8 mouse cellular contexts compared by ENCODE assay signal in the genomic region with DNA sequence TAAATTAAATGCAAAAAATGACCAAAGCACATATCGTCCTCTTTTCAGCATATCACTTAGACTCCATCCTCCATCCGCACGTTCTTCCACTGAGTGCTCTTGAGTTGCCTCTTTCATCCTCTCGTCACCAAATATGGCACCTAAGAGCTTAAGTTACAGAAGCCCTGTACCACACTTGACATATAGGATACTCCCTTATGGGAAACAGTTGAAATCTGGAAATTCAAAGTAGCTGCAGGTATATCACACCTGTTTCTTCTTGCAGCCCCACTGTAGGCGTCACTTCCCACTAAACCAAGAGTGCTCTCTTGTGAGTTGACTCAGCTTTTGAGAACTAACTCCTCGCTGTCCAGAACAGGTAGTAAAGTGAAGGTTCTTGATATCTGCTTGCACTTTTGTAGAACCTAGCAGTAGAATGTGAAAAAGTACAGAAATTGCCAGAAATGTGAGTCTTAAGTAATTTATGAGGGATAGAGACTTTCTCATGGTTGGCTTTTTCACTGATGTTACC. TPM values are rescaled to one million over a fixed set of nuclear protein-coding genes. Genes with fewer than 3 reads are reported as not detected.
A peak's percentile ranks its signal among the peaks of the same experiment; 100 is the strongest.
DNase-seq lines count a peak whose midpoint lies in the region; ATAC-seq and TF ChIP-seq lines count a peak whose summit lies in the region.

No protein-coding gene starts in this region.

- WGBS in lung, embryonic 15.5 days: 60% methylated on average over 6 of the region's 6 CpGs
- WGBS in lung, adult 2 months: 62% methylated on average over 6 of the region's 6 CpGs
- 84% methylated on average over 6 of the region's 6 CpGs for WGBS in forebrain, embryonic 12.5 days
- WGBS in limb, embryonic 12.5 days: 82% methylated on average over 6 of the region's 6 CpGs
- 87% methylated on average over 6 of the region's 6 CpGs for WGBS in neural tube, embryonic 14.5 days

- peak overlapping the region; percentile 88; the same call in 1 of the 2 replicates for H3K4me3 ChIP-seq in lung, embryonic 15.5 days
- H3K4me3 ChIP-seq in lung, adult 2 months (replicated peaks; ENCODE audit: extremely low read depth, low read depth, low read length): no peak overlapping the region
- H3K4me3 ChIP-seq in forebrain, embryonic 12.5 days (replicated peaks): 0 out of 2 replicates have a peak overlapping the region, but pooled peaks have one; percentile 88
- 0 out of 2 replicates have a peak overlapping the region, but pooled peaks have one; percentile 4 for H3K4me3 ChIP-seq in limb, embryonic 12.5 days (replicated peaks)
- peak overlapping the region; percentile 98; the same call in 1 of the 2 replicates for H3K4me3 ChIP-seq in neural tube, embryonic 14.5 days (ENCODE audit: low read depth, low read length)

- H3K36me3 ChIP-seq in lung, embryonic 15.5 days: 0 out of 2 replicates have a peak, but pooled peaks cover 2% of the 10 kb centered on the region
- H3K36me3 ChIP-seq in forebrain, embryonic 12.5 days (replicated peaks): peaks cover 8% of the 10 kb centered on the region
- peaks cover 23% of the 10 kb centered on the region for H3K36me3 ChIP-seq in limb, embryonic 12.5 days
- H3K36me3 ChIP-seq in neural tube, embryonic 14.5 days (ENCODE audit: control insufficient read depth, insufficient read depth, low read length): no peaks in the 10 kb centered on the region

- no peak for ATAC-seq in lung, embryonic 15.5 days (ENCODE audit: borderline replicate concordance, extremely low read depth, low FRiP score, low TSS enrichment)
- ATAC-seq in forebrain, embryonic 12.5 days (ENCODE audit: low FRiP score): no peak
- no peak for ATAC-seq in limb, embryonic 12.5 days (ENCODE audit: insufficient number of reproducible peaks, insufficient read depth, low FRiP score, low TSS enrichment, low read depth)
- no peak for ATAC-seq in neural tube, embryonic 14.5 days (ENCODE audit: low read depth)

- TF ChIP-seq CTCF in lung, adult 2 months (IDR thresholded peaks at IDR 0.05; ENCODE audit: insufficient read depth, low read length): no peak

- DNase-seq in lung, adult 2 months: no peak
- no peak for DNase-seq in urinary bladder, postnatal 14 days (ENCODE audit: low spot score)
- no peak for DNase-seq in ovary, postnatal 36 days (ENCODE audit: low spot score)
- DNase-seq in MN1 (ENCODE audit: low spot score): no peak

- no peak for TF ChIP-seq POLR2A in lung, adult 2 months (IDR thresholded peaks at IDR 0.05; ENCODE audit: borderline replicate concordance, extremely low read depth, low read depth, low read length)

- H3K4me1 ChIP-seq in lung, embryonic 15.5 days: peaks cover 13% of the 10 kb centered on the region
- peaks cover 12% of the 10 kb centered on the region for H3K4me1 ChIP-seq in lung, adult 2 months (ENCODE audit: control insufficient read depth, insufficient read depth, low read length)
- peaks cover 23% of the 10 kb centered on the region for H3K4me1 ChIP-seq in forebrain, embryonic 12.5 days
- H3K4me1 ChIP-seq in limb, embryonic 12.5 days (replicated peaks): peaks cover 11% of the 10 kb centered on the region
- H3K4me1 ChIP-seq in neural tube, embryonic 14.5 days (ENCODE audit: control insufficient read depth, insufficient read depth, low read length): peaks cover 16% of the 10 kb centered on the region

- no peaks in the 10 kb centered on the region for H3K27me3 ChIP-seq in lung, embryonic 15.5 days
- H3K27me3 ChIP-seq in forebrain, embryonic 12.5 days: no peaks in the 10 kb centered on the region
- H3K27me3 ChIP-seq in limb, embryonic 12.5 days: no peaks in the 10 kb centered on the region
- no peaks in the 10 kb centered on the region; the same call in 1 of the 2 replicates for H3K27me3 ChIP-seq in neural tube, embryonic 14.5 days (ENCODE audit: control insufficient read depth, insufficient read depth, low read length)

- H3K9me3 ChIP-seq in lung, embryonic 15.5 days: no peaks in the 10 kb centered on the region
- H3K9me3 ChIP-seq in forebrain, embryonic 12.5 days: no peaks in the 10 kb centered on the region
- no peaks in the 10 kb centered on the region for H3K9me3 ChIP-seq in limb, embryonic 12.5 days
- no peaks in the 10 kb centered on the region for H3K9me3 ChIP-seq in neural tube, embryonic 14.5 days (ENCODE audit: control insufficient read depth, low read length)

- no peak overlapping the region; the same call in 1 of the 2 replicates for H3K27ac ChIP-seq in lung, embryonic 15.5 days
- no peak overlapping the region for H3K27ac ChIP-seq in forebrain, embryonic 12.5 days
- no peak overlapping the region for H3K27ac ChIP-seq in limb, embryonic 12.5 days
- no peak overlapping the region for H3K27ac ChIP-seq in neural tube, embryonic 14.5 days (ENCODE audit: low read depth, low read length)

- H3K4me2 ChIP-seq in lung, embryonic 15.5 days: peak overlapping the region; percentile 82
- H3K4me2 ChIP-seq in forebrain, embryonic 12.5 days: peak overlapping the region; percentile 79
- H3K4me2 ChIP-seq in limb, embryonic 12.5 days: peak overlapping the region; percentile 74
- no peak overlapping the region for H3K4me2 ChIP-seq in neural tube, embryonic 14.5 days (ENCODE audit: low read depth, low read length)

- no peak overlapping the region for H3K9ac ChIP-seq in lung, embryonic 15.5 days
- H3K9ac ChIP-seq in forebrain, embryonic 12.5 days: no peak overlapping the region
- no peak overlapping the region for H3K9ac ChIP-seq in limb, embryonic 12.5 days (replicated peaks)
- H3K9ac ChIP-seq in neural tube, embryonic 14.5 days (replicated peaks; ENCODE audit: low read depth, low read length): no peak overlapping the region

RNA-seq across cellular contexts. Expression of gene Zfp62, which starts 2.0 kb away (rescaled TPM):
- 37.6 and 40.3 TPM in 2 replicates for polyA plus RNA-seq in lung, embryonic 15.5 days (2015; fragmentation: Nextera tagmentation; extraction: Ambion mirVana)
- 1.5 and 3.0 TPM in 2 replicates for polyA plus RNA-seq in lung, adult 2 months (2012; rRNA removed)
- 60.5 and 63.3 TPM in 2 replicates for polyA plus RNA-seq in forebrain, embryonic 12.5 days (2016; fragmentation: Nextera tagmentation; extraction: Ambion mirVana)
- polyA plus RNA-seq in limb, embryonic 12.5 days (2016; fragmentation: Nextera tagmentation; extraction: Ambion mirVana): 50.4 and 58.5 TPM in 2 replicates
- polyA plus RNA-seq in neural tube, embryonic 14.5 days (2014; fragmentation: Nextera tagmentation; extraction: Ambion mirVana): 49.6 and 54.4 TPM in 2 replicates

RNA-seq across cellular contexts. Expression of gene Btnl9, which starts 18.2 kb away (rescaled TPM):
- 0.48 and 1.1 TPM in 2 replicates for polyA plus RNA-seq in lung, embryonic 15.5 days (2015; fragmentation: Nextera tagmentation; extraction: Ambion mirVana)
- polyA plus RNA-seq in lung, adult 2 months (2012; rRNA removed): 1.6 and 2.1 TPM in 2 replicates
- 0.17 TPM in 1 of 2 replicates, not detected in the other for polyA plus RNA-seq in forebrain, embryonic 12.5 days (2016; fragmentation: Nextera tagmentation; extraction: Ambion mirVana)
- polyA plus RNA-seq in limb, embryonic 12.5 days (2016; fragmentation: Nextera tagmentation; extraction: Ambion mirVana): 0.33 and 0.87 TPM in 2 replicates
- polyA plus RNA-seq in neural tube, embryonic 14.5 days (2014; fragmentation: Nextera tagmentation; extraction: Ambion mirVana): 0.17 and 0.23 TPM in 2 replicates

RNA-seq across cellular contexts. Expression of gene Mgat1, which starts 38.9 kb away (rescaled TPM):
- 65.0 and 69.6 TPM in 2 replicates for polyA plus RNA-seq in lung, embryonic 15.5 days (2015; fragmentation: Nextera tagmentation; extraction: Ambion mirVana)
- polyA plus RNA-seq in lung, adult 2 months (2012; rRNA removed): 216 and 218 TPM in 2 replicates
- polyA plus RNA-seq in forebrain, embryonic 12.5 days (2016; fragmentation: Nextera tagmentation; extraction: Ambion mirVana): 31.4 and 35.5 TPM in 2 replicates
- polyA plus RNA-seq in limb, embryonic 12.5 days (2016; fragmentation: Nextera tagmentation; extraction: Ambion mirVana): 46.0 and 49.1 TPM in 2 replicates
- 22.6 and 29.3 TPM in 2 replicates for polyA plus RNA-seq in neural tube, embryonic 14.5 days (2014; fragmentation: Nextera tagmentation; extraction: Ambion mirVana)

RNA-seq across cellular contexts. Expression of gene Olfr1394, which starts 51.0 kb away (rescaled TPM):
- polyA plus RNA-seq in lung, embryonic 15.5 days (2015; fragmentation: Nextera tagmentation; extraction: Ambion mirVana): not detected in 2 replicates
- polyA plus RNA-seq in lung, adult 2 months (2012; rRNA removed): not detected in 2 replicates
- not detected in 2 replicates for polyA plus RNA-seq in forebrain, embryonic 12.5 days (2016; fragmentation: Nextera tagmentation; extraction: Ambion mirVana)
- not detected in 2 replicates for polyA plus RNA-seq in limb, embryonic 12.5 days (2016; fragmentation: Nextera tagmentation; extraction: Ambion mirVana)
- not detected in 2 replicates for polyA plus RNA-seq in neural tube, embryonic 14.5 days (2014; fragmentation: Nextera tagmentation; extraction: Ambion mirVana)
